Mouse (Mus musculus): ENCODE measurements around the gene Nrd1. TPM values are rescaled to one million over a fixed set of nuclear protein-coding genes. Genes with fewer than 3 reads are reported as not detected.
A peak's percentile ranks its signal among the peaks of the same experiment; 100 is the strongest.

The Nrd1 gene
- polyA plus RNA-seq (2012; rRNA removed): 101 and 111 TPM in 2 replicates

- DNase-seq (ENCODE audit: low spot score): peak; percentile 97
Observed at GRCm38 (mm10) chr4:108999999-109000950, at the start of gene Nrd1. Gene Nrd1, plus strand, starts transcription at chr4:109000655.

- no peak for DNase-seq (ENCODE audit: low spot score)
Observed at GRCm38 (mm10) chr4:108951663-108952062, 48.8 kb upstream of the Nrd1 start.

GRCm38 (mm10) chr4:108959696-108960095, 40.8 kb upstream of the Nrd1 start:
- no peak for DNase-seq (ENCODE audit: low spot score)

- no peak for DNase-seq (ENCODE audit: low spot score)
Observed at GRCm38 (mm10) chr4:108960619-108961460, 39.6 kb upstream of the Nrd1 start.

- no peak for DNase-seq (ENCODE audit: low spot score)
Observed at GRCm38 (mm10) chr4:108963017-108963416, 37.4 kb upstream of the Nrd1 start.

- no peak for DNase-seq (ENCODE audit: low spot score)
Observed at GRCm38 (mm10) chr4:108969517-108969916, 30.9 kb upstream of the Nrd1 start.

GRCm38 (mm10) chr4:108971054-108971453, 29.4 kb upstream of the Nrd1 start:
- no peak for DNase-seq (ENCODE audit: low spot score)

- no peak for DNase-seq (ENCODE audit: low spot score)
Observed at GRCm38 (mm10) chr4:108976458-108977071, 23.9 kb upstream of the Nrd1 start.

GRCm38 (mm10) chr4:108986833-108987472, 13.5 kb upstream of the Nrd1 start:
- DNase-seq (ENCODE audit: low spot score): no peak

GRCm38 (mm10) chr4:108987473-108987842, 13.0 kb upstream of the Nrd1 start:
- DNase-seq (ENCODE audit: low spot score): no peak

GRCm38 (mm10) chr4:108989430-108989829, 11.0 kb upstream of the Nrd1 start:
- DNase-seq (ENCODE audit: low spot score): no peak

- DNase-seq (ENCODE audit: low spot score): no peak
Observed at GRCm38 (mm10) chr4:108990032-108990431, 10.4 kb upstream of the Nrd1 start.

GRCm38 (mm10) chr4:108990571-108990970, 9.9 kb upstream of the Nrd1 start:
- DNase-seq (ENCODE audit: low spot score): no peak

- DNase-seq (ENCODE audit: low spot score): no peak
Observed at GRCm38 (mm10) chr4:108991811-108992210, 8.6 kb upstream of the Nrd1 start.

GRCm38 (mm10) chr4:108992978-108993377, 7.5 kb upstream of the Nrd1 start:
- no peak for DNase-seq (ENCODE audit: low spot score)

- no peak for DNase-seq (ENCODE audit: low spot score)
Observed at GRCm38 (mm10) chr4:109000961-109001360, 506 bp downstream of the Nrd1 start.

- no peak for DNase-seq (ENCODE audit: low spot score)
Observed at GRCm38 (mm10) chr4:109008046-109008445, 7.6 kb downstream of the Nrd1 start.

- no peak for DNase-seq (ENCODE audit: low spot score)
Observed at GRCm38 (mm10) chr4:109014091-109014490, 13.6 kb downstream of the Nrd1 start.

- DNase-seq (ENCODE audit: low spot score): peak; percentile 22
Observed at GRCm38 (mm10) chr4:109017441-109017840, 17.0 kb downstream of the Nrd1 start.

- DNase-seq (ENCODE audit: low spot score): no peak
Observed at GRCm38 (mm10) chr4:109019301-109019700, 18.8 kb downstream of the Nrd1 start.

- no peak for DNase-seq (ENCODE audit: low spot score)
Observed at GRCm38 (mm10) chr4:109021976-109022375, 21.5 kb downstream of the Nrd1 start.

GRCm38 (mm10) chr4:109025061-109025460, 24.6 kb downstream of the Nrd1 start:
- DNase-seq (ENCODE audit: low spot score): no peak

Measured in urinary bladder, adult 2 months (tissue).